Mouse (Mus musculus) lung, adult 2 months (tissue): ENCODE measurements at regions not wholly inside any gene's neighbourhood (a gene's known extent, or its start where the extent isn't known, plus 50 kb on each side); places are given as distances from the start of the nearest gene placed in this dataset.

Source experiments
- CTCF ChIP-seq: fragments of 200-500 bp; IDR thresholded peaks from 2 replicates; pipeline ENCODE4 v1.5.1; 2011; ENCODE audit warnings: mild to moderate bottlenecking, low read length, control low read depth; ENCODE audit not compliant: insufficient read depth
- POLR2A ChIP-seq: fragments of 200-500 bp; IDR thresholded peaks from 2 replicates; pipeline ENCODE4 v1.6.1; 2011; ENCODE audit warnings: low read depth, mild to moderate bottlenecking, control low read depth, low read length, borderline replicate concordance; ENCODE audit errors: extremely low read depth

- no peak for TF ChIP-seq POLR2A
- no peak for TF ChIP-seq CTCF
These were observed 327.2 kb downstream of the Serpinb8 start for GRCm38 (mm10) chr1:107917037-107917436.
